ENCODE assay signal across 9 mouse cellular contexts in genomic region chr5:100294189-100294588, GRCm38 (mm10).
DNase-seq lines count a peak whose midpoint lies in the region.
"Had no signal": no experiment of that assay in that cellular context is flagged by ENCODE, and none has a peak within 500 bp of the region (broad histone marks: within the 10 kb centered on the region; RNA-seq: fewer than 3 reads in every experiment).

No protein-coding gene starts in this region.

- DNase-seq in layer of hippocampus, adult 11-12 months (ENCODE audit: low spot score), result peak; percentile 19
- no peak for DNase-seq in layer of hippocampus, postnatal 36 days
- DNase-seq in Muller cell, postnatal 12 days (ENCODE audit: inconsistent ontology term), result peak; percentile 27
- DNase-seq in fibroblast of lung, adult 2 months (ENCODE audit: low read depth), result peak; percentile 42
- DNase-seq in lung, postnatal 10 days, result peak; percentile 66
- no peak for DNase-seq in cerebellum, adult 18-20 months
- no peak for DNase-seq in liver
- DNase-seq: cerebellum, adult 8-10 months; thymus, postnatal 25 days had no signal

Comparison
In these comparisons a context has a peak if more than half of its experiments do, and no peak if none do; other contexts are left out.
1. DNase-seq: peak in layer of hippocampus, adult 11-12 months (single experiment), Muller cell, postnatal 12 days (single experiment), fibroblast of lung, adult 2 months (single experiment) and lung, postnatal 10 days (single experiment); none in layer of hippocampus, postnatal 36 days (0 of 2), cerebellum, adult 18-20 months (0 of 2) and liver (single experiment).